Mouse (Mus musculus) induced T-regulatory cell, adult 2 months (primary cell): Measurements from ENCODE around the gene Gucd1.
"Not testable (repeated sequence)": the region's sequence is repeated elsewhere in the genome, so short reads cannot be mapped to it uniquely, and the experiment has no call there.

Experiments used
- DNase-seq: peaks from one replicate; pipeline ENCODE4 v3.0.0-alpha.2; 2012; ENCODE audit warnings: low read depth

Gene Gucd1

DNA sequence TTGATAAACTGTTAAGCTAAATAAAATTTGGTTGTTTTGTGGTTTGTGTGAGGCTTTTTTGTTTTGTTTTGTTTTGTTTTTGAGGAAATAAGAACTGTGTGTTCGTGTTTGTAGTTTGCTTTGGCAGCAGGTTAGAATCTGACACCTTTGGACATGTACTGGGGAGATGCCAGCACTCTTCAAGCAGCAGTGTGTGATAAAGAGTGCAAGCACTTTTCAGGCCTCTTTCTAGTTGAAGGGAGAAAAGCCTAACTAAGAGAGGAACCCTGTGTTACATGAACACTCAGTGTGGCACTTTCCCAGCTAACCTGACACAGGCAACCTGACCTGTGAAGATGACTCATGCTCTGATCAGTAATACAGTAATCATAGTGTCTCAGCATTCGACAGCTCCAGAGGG lies 17.7 kb upstream of the Gucd1 start:
- no peak for DNase-seq

DNA sequence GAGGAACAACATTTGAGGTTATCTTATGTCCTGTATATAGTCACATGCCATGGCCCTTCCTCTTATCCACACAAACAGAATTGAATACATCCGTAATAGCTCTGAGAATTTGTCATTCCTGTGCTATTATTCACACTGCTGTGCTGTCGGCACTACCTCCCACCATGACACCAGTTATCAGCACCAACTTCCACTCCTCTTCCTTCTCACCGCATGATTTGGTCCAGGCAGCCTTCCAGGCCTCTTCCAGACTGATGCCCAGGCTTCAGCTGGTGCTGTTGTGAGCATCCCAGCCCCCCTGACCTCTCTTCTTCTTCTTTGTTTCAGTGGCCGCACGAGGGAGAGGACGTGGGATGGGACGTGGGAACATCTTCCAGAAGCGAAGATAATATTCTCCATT lies 17.2 kb upstream of the Gucd1 start:
- no peak for DNase-seq

DNA sequence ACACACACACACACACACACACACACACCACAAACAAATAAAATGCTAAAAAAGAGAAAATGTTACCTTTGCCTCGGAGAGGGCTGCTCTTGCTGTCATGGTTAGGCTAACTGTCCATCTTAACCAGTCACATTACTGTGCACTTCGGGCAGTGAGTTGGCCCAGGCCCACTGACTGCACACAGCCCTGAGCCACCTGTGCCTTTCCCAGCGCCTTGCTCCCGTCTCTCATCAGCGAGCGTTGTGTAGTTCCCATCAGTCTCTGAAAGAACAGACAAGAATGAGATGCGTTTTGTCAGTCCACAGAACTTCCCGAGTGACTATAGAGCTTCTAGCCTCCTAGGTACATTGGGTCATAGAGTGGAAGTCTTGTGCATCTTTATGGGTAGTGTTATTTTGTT lies 16.4 kb upstream of the Gucd1 start:
- DNase-seq = no peak

GRCm38 (mm10) chr10:75531532-75532090 lies 13.8 kb upstream of the Gucd1 start:
- peak; percentile 65 for DNase-seq

DNA sequence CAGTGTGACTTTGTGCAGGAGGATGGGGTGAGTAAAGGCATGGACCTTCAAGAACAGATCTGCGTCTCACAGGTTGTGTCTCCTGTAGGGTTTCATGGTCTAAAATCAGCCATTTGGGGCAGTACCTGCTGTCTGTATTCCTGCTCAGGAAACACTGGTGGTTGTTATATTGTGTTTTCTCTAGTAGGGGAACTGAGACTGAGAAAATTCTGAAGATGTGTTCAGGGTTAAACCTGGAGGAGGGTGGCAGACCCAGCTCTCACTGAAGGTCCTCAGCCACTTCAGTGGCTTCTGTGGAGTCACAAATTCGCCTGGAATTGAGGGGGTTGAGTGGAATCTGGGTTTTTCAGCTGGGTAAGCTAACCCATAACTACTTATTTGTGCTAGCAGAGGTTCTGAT lies 12.6 kb upstream of the Gucd1 start:
- DNase-seq = no peak

GRCm38 (mm10) chr10:75525450-75525849 lies 7.7 kb upstream of the Gucd1 start:
- DNase-seq = not testable (repeated sequence)

- no peak for DNase-seq
Observed at GRCm38 (mm10) chr10:75521643-75522042, 3.9 kb upstream of the Gucd1 start.

- no peak for DNase-seq
Observed at GRCm38 (mm10) chr10:75520581-75520980, 2.8 kb upstream of the Gucd1 start.

DNA sequence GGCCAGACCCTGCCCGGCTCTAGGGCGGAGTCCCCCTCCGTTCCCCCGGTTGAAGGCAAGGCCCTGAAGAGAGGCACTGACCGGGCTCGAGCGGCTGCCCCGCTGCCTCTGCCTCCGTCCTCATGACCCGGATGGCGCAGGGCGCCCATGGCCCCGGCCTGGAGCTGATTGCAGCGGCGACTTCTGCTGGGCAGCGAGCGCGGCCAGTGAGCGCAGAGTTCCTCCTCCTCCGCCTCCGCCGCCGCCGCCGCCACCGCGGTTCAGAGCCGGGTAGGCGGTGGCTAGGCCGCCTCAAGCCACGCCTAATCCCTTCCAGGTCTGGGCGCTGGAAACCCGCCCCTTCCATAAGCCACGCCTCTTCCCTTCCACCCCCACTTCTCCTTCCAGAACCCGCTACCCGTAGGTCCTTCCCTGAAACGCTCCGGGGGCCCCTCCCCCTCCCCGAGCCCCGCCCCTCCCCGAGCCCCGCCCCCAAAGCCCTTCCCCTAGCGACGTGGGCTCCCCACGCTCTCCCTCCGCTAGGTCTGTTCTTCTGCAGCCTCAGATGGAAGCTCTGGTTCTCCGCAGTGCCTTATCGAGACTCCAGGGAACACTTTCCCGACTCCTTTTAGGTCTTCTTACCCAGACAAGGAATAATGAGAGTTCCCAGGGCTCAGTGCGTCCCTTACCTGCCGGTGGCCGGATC lies 557 bp downstream of the Gucd1 start, which contains the start of gene Snrpd3:
Snrpd3 (plus strand) TSS at position 479 of the 685 bp plus-strand sequence.
- DNase-seq = peak; percentile 98

DNA sequence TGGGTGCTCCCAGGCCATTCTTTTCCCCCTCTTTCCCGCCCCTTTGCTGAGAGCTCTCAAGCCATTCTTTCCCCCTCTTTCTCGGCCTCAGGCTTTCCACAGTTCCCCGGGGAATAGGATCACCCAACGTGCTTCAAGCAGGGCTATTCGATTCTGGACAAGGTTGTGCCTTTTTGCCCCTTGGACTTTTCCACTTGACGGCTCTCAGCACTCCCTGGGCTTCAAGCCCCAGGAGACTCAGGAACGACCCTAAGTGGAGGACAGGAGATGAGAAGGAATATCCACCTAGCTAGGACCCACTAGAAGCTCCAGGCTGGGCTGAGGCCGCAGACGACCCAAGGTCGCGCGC lies 1.1 kb downstream of the Gucd1 start:
- DNase-seq = no peak

DNA sequence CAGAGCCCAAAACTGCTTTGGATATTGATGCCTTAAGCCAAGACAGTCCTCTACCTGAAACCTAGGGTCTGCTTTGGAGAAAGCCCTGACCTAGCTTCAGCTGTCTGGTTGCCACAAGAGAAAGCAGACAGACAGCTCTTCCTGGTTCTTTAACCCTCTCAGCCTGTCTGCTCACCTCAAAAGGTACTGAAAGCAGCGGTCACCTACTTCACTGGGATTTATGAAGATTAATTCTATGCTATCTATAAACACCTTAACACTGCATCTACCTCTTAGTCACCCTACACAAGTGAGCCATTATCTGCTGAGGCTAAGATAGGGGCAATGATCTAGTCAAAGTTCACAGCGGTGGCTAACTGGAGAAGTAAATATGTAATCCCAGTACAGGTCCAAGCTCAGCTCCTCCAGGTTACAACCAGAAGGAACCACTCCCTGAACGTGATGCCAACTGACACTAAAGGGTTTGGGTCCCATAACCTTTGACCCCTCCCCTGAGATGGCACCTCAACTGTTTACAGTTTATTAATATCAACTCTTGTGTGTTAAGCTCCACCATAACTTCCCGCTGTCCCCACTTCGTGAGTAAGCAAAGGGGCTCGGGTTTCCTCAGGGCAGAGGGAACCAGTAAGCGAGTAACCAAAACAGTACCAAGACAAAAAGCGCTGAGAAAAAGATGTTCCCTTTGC lies 1.6 kb downstream of the Gucd1 start:
- DNase-seq = peak; percentile 29

GRCm38 (mm10) chr10:75515216-75516037 lies 2.3 kb downstream of the Gucd1 start:
- no peak for DNase-seq

- DNase-seq = no peak
Observed at GRCm38 (mm10) chr10:75514361-75514760, 3.4 kb downstream of the Gucd1 start.

GRCm38 (mm10) chr10:75513306-75514067 lies 4.3 kb downstream of the Gucd1 start:
- no peak for DNase-seq

GRCm38 (mm10) chr10:75512796-75513195 lies 5.0 kb downstream of the Gucd1 start:
- DNase-seq = no peak

- DNase-seq = no peak
Observed at GRCm38 (mm10) chr10:75511897-75512296, 5.9 kb downstream of the Gucd1 start.

DNA sequence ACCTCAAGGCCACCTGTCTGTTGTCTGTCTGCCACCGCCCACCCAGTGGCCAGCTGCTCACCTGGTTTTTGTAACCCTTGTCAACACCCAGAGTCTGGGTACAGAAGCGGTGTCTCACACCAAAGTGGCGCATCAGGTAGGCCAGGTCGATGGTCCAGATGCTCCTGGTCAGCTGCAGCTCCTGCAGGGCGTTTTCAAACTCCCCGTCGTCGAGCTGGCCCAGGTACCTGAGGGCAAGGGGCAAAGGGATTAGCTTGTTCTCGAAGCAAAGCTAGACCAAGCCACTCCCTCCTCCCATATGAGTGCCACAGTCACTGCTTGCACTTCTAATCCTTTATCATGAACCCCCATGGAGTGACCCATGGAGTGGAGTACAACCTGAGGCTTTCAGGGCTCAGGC lies 6.7 kb downstream of the Gucd1 start:
- DNase-seq = no peak

- DNase-seq = no peak
Observed at GRCm38 (mm10) chr10:75510446-75510845, 7.3 kb downstream of the Gucd1 start.

DNA sequence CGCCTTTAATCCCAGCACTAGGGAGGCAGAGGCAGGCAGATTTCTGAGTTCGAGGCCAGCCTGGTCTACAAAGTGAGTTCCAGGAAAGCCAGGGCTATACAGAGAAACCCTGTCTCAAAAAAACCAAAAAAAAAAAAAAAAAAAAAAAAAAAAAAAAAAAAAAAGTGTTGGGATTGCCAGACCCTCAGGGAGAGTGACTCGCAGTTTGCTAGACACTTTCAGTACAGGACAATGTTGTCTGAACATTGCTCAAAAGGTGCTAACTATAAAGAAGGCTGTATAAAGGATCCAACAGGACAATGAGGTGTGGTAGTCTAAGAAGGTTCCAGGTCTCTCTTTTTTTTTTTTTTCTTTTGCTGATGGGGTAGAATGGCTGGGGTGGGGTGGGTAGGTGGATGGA lies 11.8 kb downstream of the Gucd1 start:
- DNase-seq = not testable (repeated sequence)

DNA sequence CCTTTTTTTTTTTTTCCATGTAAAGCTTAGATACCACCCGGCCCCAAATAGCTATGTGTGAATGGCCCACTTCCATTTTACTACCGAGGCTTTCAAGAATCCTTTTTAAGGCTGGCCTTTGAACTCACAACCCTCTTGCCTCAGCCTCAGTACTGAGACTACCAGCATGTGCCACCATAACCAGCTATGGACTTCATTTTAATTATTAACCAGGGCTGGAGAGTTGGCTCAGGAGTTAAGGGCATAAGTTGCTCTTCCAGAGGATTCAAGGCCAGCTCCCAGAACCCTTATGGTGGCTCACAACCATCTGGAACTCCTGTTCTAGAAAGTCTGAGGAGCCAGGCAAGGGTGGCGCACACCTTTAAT lies 12.7 kb downstream of the Gucd1 start:
- DNase-seq = no peak

DNA sequence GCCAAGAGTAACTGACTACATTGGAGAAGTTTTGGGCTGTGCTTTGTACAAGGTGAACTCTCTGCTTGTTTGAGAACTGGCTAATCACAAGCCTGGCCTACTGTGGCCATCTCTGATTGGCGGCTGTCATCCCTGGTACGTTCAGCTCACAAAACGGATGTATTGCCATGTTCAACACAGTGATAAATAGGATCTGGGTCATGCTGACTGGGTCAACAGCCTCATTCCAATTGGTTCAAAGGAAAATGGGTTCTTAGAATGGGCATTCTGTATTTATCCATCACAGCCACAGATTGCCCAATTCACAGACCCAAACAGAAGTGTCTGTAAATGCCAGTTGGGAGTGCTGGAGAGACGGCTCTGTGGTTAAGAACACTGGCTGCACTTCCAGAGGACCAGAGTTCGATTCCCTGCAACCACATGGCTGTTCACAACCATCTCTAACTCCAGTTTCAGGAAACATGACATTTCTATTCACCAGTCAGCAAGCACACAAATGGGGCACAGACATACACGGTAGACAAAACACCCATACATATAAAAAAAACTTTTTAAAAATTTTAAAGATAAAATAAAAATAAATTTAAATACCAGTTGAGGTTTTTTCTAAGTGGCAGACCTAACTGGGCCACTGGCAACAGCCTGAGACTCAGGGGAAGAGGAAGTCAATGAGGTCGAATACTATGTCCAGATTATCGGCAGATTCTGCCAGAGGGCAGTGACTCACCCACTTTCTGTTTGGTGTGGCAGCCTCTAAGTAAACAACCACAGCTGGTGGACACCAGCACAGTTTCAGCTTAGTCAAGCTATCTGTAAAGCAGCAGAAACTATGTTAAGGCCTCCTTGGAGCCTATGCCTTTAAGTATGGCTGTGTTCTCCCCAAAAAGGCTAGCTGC lies 13.3 kb downstream of the Gucd1 start:
- no peak for DNase-seq
